7 mouse cellular contexts compared by ENCODE assay signal in the genomic region with DNA sequence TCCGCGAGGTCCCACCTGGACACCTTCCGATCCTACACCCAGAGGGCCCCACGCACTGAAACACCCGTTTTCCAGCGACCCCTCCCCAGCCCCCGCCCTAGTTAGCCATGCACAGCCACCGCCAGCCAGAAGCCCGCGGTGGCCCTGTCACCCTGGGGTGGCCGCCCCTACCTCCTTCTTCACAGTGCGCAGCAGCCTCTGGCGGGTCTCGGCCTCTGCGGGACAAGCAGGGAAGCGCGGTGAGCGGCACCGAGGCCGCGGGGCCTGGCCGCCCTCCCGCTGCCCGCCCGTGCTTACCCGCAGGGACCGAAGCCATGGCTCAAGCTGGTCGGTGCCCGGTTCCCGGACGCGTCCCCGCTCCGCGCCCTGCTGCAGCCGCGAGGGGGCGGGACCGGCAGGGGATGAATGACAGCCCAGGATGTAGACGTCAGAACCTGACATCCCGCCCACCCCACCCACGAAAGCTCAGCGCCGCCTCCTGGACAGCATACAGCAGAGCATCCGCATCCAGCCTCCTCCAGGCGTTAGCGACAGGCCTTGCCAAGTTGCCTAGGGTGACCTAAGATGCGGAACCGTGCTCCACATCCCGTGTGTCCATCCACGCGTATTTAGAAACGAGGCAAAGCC. TPM values are rescaled to one million over a fixed set of nuclear protein-coding genes. Genes with fewer than 3 reads are reported as not detected.
DNase-seq lines count a peak whose midpoint lies in the region; ATAC-seq and TF ChIP-seq lines count a peak whose summit lies in the region.

A gene (minus strand): TSS at position 410 of the 627 bp plus-strand sequence.

- intact Hi-C loops in heart, adult 2 months (cut with DNase I) = loop anchor here (5.0 kb wide), 1 partner anchor 133 kb away; no protein-coding TSS in a partner anchor

- peak; percentile 94 for DNase-seq in brain, embryonic 14.5 days (ENCODE audit: low read depth)
- DNase-seq in heart, adult 2 months = peak; percentile 75 to 81
- peak; percentile 80 for DNase-seq in kidney, adult 2 months
- DNase-seq in limb, embryonic 10.5 days (ENCODE audit: low spot score) = peak; percentile 87
- DNase-seq in midbrain, embryonic 11.5 days (ENCODE audit: low spot score, missing footprints) = peak; percentile 97

- TF ChIP-seq EP300 in heart, adult 2 months (IDR thresholded peaks at IDR 0.05; ENCODE audit: insufficient read depth, low read depth, low read length) = no peak

- peak; percentile 67 for ATAC-seq in embryonic facial prominence, embryonic 13.5 days (ENCODE audit: insufficient number of reproducible peaks, insufficient read depth, low FRiP score, low TSS enrichment, low read depth)
- ATAC-seq in midbrain, embryonic 11.5 days (ENCODE audit: low FRiP score) = peak; percentile 67
- peak; percentile 85 for ATAC-seq in stomach, embryonic 14.5 days (ENCODE audit: insufficient number of reproducible peaks, insufficient read depth, low FRiP score, low read depth)

- H3K4me3 ChIP-seq in embryonic facial prominence, embryonic 13.5 days = peak within 1 kb of the TSS; percentile 57
- H3K4me3 ChIP-seq in heart, adult 2 months = peak within 1 kb of the TSS; percentile 51
- H3K4me3 ChIP-seq in kidney, adult 2 months (ENCODE audit: insufficient read depth, low read depth, low read length) = peak within 1 kb of the TSS; percentile 55
- H3K4me3 ChIP-seq in limb, embryonic 10.5 days = peak within 1 kb of the TSS; percentile 71
- peak within 1 kb of the TSS; percentile 66 for H3K4me3 ChIP-seq in midbrain, embryonic 11.5 days (ENCODE audit: low read depth, low read length)
- H3K4me3 ChIP-seq in stomach, embryonic 14.5 days (ENCODE audit: low read depth, low read length) = peak within 1 kb of the TSS; percentile 54

- H3K36me3 ChIP-seq in embryonic facial prominence, embryonic 13.5 days = no peaks in the 10 kb centered on the region
- no peaks in the 10 kb centered on the region for H3K36me3 ChIP-seq in heart, adult 2 months (ENCODE audit: control insufficient read depth, insufficient read depth, low read length)
- H3K36me3 ChIP-seq in kidney, adult 2 months (ENCODE audit: control insufficient read depth, insufficient read depth, low read length) = no peaks in the 10 kb centered on the region
- H3K36me3 ChIP-seq in limb, embryonic 10.5 days = no peaks in the 10 kb centered on the region
- no peaks in the 10 kb centered on the region for H3K36me3 ChIP-seq in midbrain, embryonic 11.5 days (ENCODE audit: control insufficient read depth, insufficient read depth, low read length)
- no peaks in the 10 kb centered on the region for H3K36me3 ChIP-seq in stomach, embryonic 14.5 days (ENCODE audit: control insufficient read depth, insufficient read depth, low read length)

- WGBS in embryonic facial prominence, embryonic 13.5 days = 2% methylated on average over 48 of the region's 53 CpGs
- WGBS in heart, adult 2 months = 3% methylated on average over 52 of the region's 53 CpGs
- 3% methylated on average over 53 of the region's 53 CpGs for WGBS in kidney, adult 2 months
- 4% methylated on average over 53 of the region's 53 CpGs for WGBS in limb, embryonic 10.5 days
- 1% methylated on average over 53 of the region's 53 CpGs for WGBS in midbrain, embryonic 11.5 days
- WGBS in stomach, embryonic 14.5 days = 3% methylated on average over 53 of the region's 53 CpGs

- peaks cover 53% of the 10 kb centered on the region for H3K27me3 ChIP-seq in embryonic facial prominence, embryonic 13.5 days
- H3K27me3 ChIP-seq in heart, adult 2 months (ENCODE audit: control insufficient read depth, insufficient read depth, low read length) = peaks cover 3% of the 10 kb centered on the region; the same call in 1 of the 2 replicates
- H3K27me3 ChIP-seq in kidney, adult 2 months (replicated peaks; ENCODE audit: control insufficient read depth, insufficient read depth, low read length) = no peaks in the 10 kb centered on the region
- H3K27me3 ChIP-seq in limb, embryonic 10.5 days (ENCODE audit: low read depth, poor library complexity, severe bottlenecking) = peaks cover 75% of the 10 kb centered on the region
- peaks cover 13% of the 10 kb centered on the region; the same call in 1 of the 2 replicates for H3K27me3 ChIP-seq in midbrain, embryonic 11.5 days (ENCODE audit: control insufficient read depth, insufficient read depth, low read length)
- H3K27me3 ChIP-seq in stomach, embryonic 14.5 days (ENCODE audit: control insufficient read depth, insufficient read depth, low read length) = no peaks in the 10 kb centered on the region

- H3K9me3 ChIP-seq in embryonic facial prominence, embryonic 13.5 days = peaks cover 7% of the 10 kb centered on the region
- H3K9me3 ChIP-seq in limb, embryonic 10.5 days (replicated peaks) = no peaks in the 10 kb centered on the region
- H3K9me3 ChIP-seq in midbrain, embryonic 11.5 days (ENCODE audit: control insufficient read depth, low read length) = no peaks in the 10 kb centered on the region; the same call in 1 of the 2 replicates
- H3K9me3 ChIP-seq in stomach, embryonic 14.5 days (ENCODE audit: control insufficient read depth, low read depth, low read length) = no peaks in the 10 kb centered on the region

- H3K4me2 ChIP-seq in embryonic facial prominence, embryonic 13.5 days = peak within 1 kb of the TSS; percentile 91
- peak within 1 kb of the TSS; percentile 86 for H3K4me2 ChIP-seq in midbrain, embryonic 11.5 days
- peak within 1 kb of the TSS; percentile 82 for H3K4me2 ChIP-seq in stomach, embryonic 14.5 days (replicated peaks; ENCODE audit: low read depth, low read length)

- peak; percentile 68 for TF ChIP-seq CTCF in brain, embryonic 14.5 days (IDR thresholded peaks at IDR 0.05; ENCODE audit: borderline replicate concordance, extremely low read depth, insufficient read depth, insufficient read length)
- TF ChIP-seq CTCF in heart, adult 2 months (IDR thresholded peaks at IDR 0.05) = peak; percentile 74
- TF ChIP-seq CTCF in kidney, adult 2 months (conservative IDR thresholded peaks at IDR 0.05; ENCODE audit: insufficient read depth, insufficient read length, low read depth, low read length) = no peak; the same call in 1 of the 2 replicates

- no peak within 1 kb of the TSS for H3K27ac ChIP-seq in embryonic facial prominence, embryonic 13.5 days
- no peak within 1 kb of the TSS for H3K27ac ChIP-seq in heart, adult 2 months
- no peak within 1 kb of the TSS for H3K27ac ChIP-seq in kidney, adult 2 months (ENCODE audit: insufficient read depth, low read depth, low read length)
- H3K27ac ChIP-seq in limb, embryonic 10.5 days = peak within 1 kb of the TSS; percentile 70
- H3K27ac ChIP-seq in midbrain, embryonic 11.5 days (ENCODE audit: low read depth, low read length) = no peak within 1 kb of the TSS
- H3K27ac ChIP-seq in stomach, embryonic 14.5 days (ENCODE audit: low read length) = no peak within 1 kb of the TSS

- no peaks in the 10 kb centered on the region for H3K79me2 ChIP-seq in heart, adult 2 months (replicated peaks; ENCODE audit: control insufficient read depth, insufficient read depth, low read length)

- H3K9ac ChIP-seq in embryonic facial prominence, embryonic 13.5 days = peak within 1 kb of the TSS; percentile 70
- peak within 1 kb of the TSS; percentile 67 for H3K9ac ChIP-seq in heart, adult 2 months (ENCODE audit: low read depth, low read length)
- H3K9ac ChIP-seq in midbrain, embryonic 11.5 days (ENCODE audit: low read length) = peak within 1 kb of the TSS; percentile 77
- H3K9ac ChIP-seq in stomach, embryonic 14.5 days (replicated peaks; ENCODE audit: low read depth, low read length) = peak within 1 kb of the TSS; percentile 46; the same call in 1 of the 2 replicates

- peaks cover 27% of the 10 kb centered on the region for H3K4me1 ChIP-seq in embryonic facial prominence, embryonic 13.5 days
- H3K4me1 ChIP-seq in heart, adult 2 months (ENCODE audit: control insufficient read depth, insufficient read depth, low read length) = no peaks in the 10 kb centered on the region
- no peaks in the 10 kb centered on the region; the same call in 1 of the 2 replicates for H3K4me1 ChIP-seq in kidney, adult 2 months (ENCODE audit: control insufficient read depth, insufficient read depth, low read length)
- H3K4me1 ChIP-seq in limb, embryonic 10.5 days = peaks cover 48% of the 10 kb centered on the region
- peaks cover 26% of the 10 kb centered on the region for H3K4me1 ChIP-seq in midbrain, embryonic 11.5 days (ENCODE audit: control insufficient read depth, insufficient read depth, low read length)
- H3K4me1 ChIP-seq in stomach, embryonic 14.5 days (ENCODE audit: control insufficient read depth, insufficient read depth, low read length) = peaks cover 13% of the 10 kb centered on the region

- peak; percentile 69; the same call in 1 of the 2 replicates for TF ChIP-seq POLR2A in brain, embryonic 14.5 days (IDR thresholded peaks at IDR 0.05; ENCODE audit: borderline replicate concordance, extremely low read depth, insufficient read depth, insufficient read length, poor library complexity, severe bottlenecking)
- TF ChIP-seq POLR2A in heart, adult 2 months (IDR thresholded peaks at IDR 0.05; ENCODE audit: insufficient read depth, low read depth, low read length) = no peak
- TF ChIP-seq POLR2A in kidney, adult 2 months (IDR thresholded peaks at IDR 0.05; ENCODE audit: low read depth, low read length) = no peak

RNA-seq across cellular contexts. Expression of the gene that starts here (rescaled TPM):
- 31.2 and 36.1 TPM in 2 replicates for polyA plus RNA-seq in brain, embryonic 14.5 days (2012; rRNA removed)
- 2.7 and 3.5 TPM in 2 replicates for polyA plus RNA-seq in embryonic facial prominence, embryonic 13.5 days (2015; fragmentation: Nextera tagmentation; extraction: Ambion mirVana)
- 1 to 10 TPM in 1 of 2 experiments, under 1 TPM in 1; 0.52 to 1.2 TPM for total RNA-seq in heart, adult 2 months (2021)
- polyA plus RNA-seq in heart, adult 2 months (2012; rRNA removed) = 0.43 and 0.67 TPM in 2 replicates
- 3.5 and 3.9 TPM in 2 replicates for polyA plus RNA-seq in kidney, adult 2 months (2012; rRNA removed)
- 13.4 and 15.1 TPM in 2 replicates for polyA plus RNA-seq in limb, embryonic 10.5 days (2016; fragmentation: Nextera tagmentation; extraction: Ambion mirVana)
- polyA plus RNA-seq in midbrain, embryonic 11.5 days (2014; fragmentation: Nextera tagmentation; extraction: Ambion mirVana) = 10.8 TPM in 2 replicates
- 4.6 and 6.4 TPM in 2 replicates for polyA plus RNA-seq in stomach, embryonic 14.5 days (2014; fragmentation: Nextera tagmentation; extraction: Ambion mirVana)
